In genomic region chr7:70352617-70353016, GRCm38 (mm10) we compare ENCODE assay signal across 8 mouse cellular contexts. TPM values are rescaled to one million over a fixed set of nuclear protein-coding genes. Genes with fewer than 3 reads are reported as not detected.
DNase-seq lines count a peak whose midpoint lies in the region; ATAC-seq lines count a peak whose summit lies in the region.

No protein-coding gene starts in this region.

- H3K4me2 ChIP-seq in hindbrain, embryonic 12.5 days (replicated peaks): peak overlapping the region; percentile 80
- peak overlapping the region; percentile 27; the same call in 1 of the 2 replicates for H3K4me2 ChIP-seq in liver, embryonic 16.5 days (ENCODE audit: low read depth, low read length)

- DNase-seq in adrenal gland, postnatal 10 days: peak; percentile 29
- DNase-seq in adrenal gland, postnatal 4 days (ENCODE audit: low spot score in 2 of 2): no peak
- peak; percentile 72 for DNase-seq in NIH3T3 (ENCODE audit: low read depth)
- DNase-seq in spleen, adult 18-20 months: no peak
- no peak for DNase-seq in gastrocnemius, postnatal 14 days
- no peak for DNase-seq in yolk sac, embryonic 10.5 days (ENCODE audit: low spot score)

- peaks cover 21% of the 10 kb centered on the region; the same call in 1 of the 2 replicates for H3K36me3 ChIP-seq in hindbrain, embryonic 12.5 days
- no peaks in the 10 kb centered on the region for H3K36me3 ChIP-seq in liver, embryonic 16.5 days (ENCODE audit: control insufficient read depth, insufficient read depth)

- no peak for ATAC-seq in hindbrain, embryonic 12.5 days (ENCODE audit: low FRiP score)
- no peak for ATAC-seq in liver, embryonic 16.5 days (ENCODE audit: low read depth)

- intact Hi-C loops in gastrocnemius, postnatal 14 days (cut with DNase I; ENCODE audit: low total_unique reads): no loop called here

- peak overlapping the region; percentile 70 for H3K4me3 ChIP-seq in hindbrain, embryonic 12.5 days
- no peak overlapping the region for H3K4me3 ChIP-seq in liver, embryonic 16.5 days (ENCODE audit: low read depth, low read length)

- H3K9ac ChIP-seq in hindbrain, embryonic 12.5 days: peak overlapping the region; percentile 92
- no peak overlapping the region for H3K9ac ChIP-seq in liver, embryonic 16.5 days (ENCODE audit: low read depth, low read length)

- H3K27me3 ChIP-seq in hindbrain, embryonic 12.5 days: peaks cover 12% of the 10 kb centered on the region
- peaks cover 38% of the 10 kb centered on the region for H3K27me3 ChIP-seq in liver, embryonic 16.5 days (ENCODE audit: control insufficient read depth, insufficient read depth, low read depth, low read length)

- WGBS in hindbrain, embryonic 12.5 days: 2% methylated on average over 3 of the region's 3 CpGs
- 11% methylated on average over 3 of the region's 3 CpGs for WGBS in liver, embryonic 16.5 days (ENCODE audit: insufficient replicate concordance)

- H3K27ac ChIP-seq in hindbrain, embryonic 12.5 days: peak overlapping the region; percentile 98
- no peak overlapping the region for H3K27ac ChIP-seq in liver, embryonic 16.5 days (ENCODE audit: low read length)

- no peaks in the 10 kb centered on the region for H3K9me3 ChIP-seq in hindbrain, embryonic 12.5 days (replicated peaks)
- H3K9me3 ChIP-seq in liver, embryonic 16.5 days (replicated peaks; ENCODE audit: control insufficient read depth, low read length): no peaks in the 10 kb centered on the region

- H3K4me1 ChIP-seq in hindbrain, embryonic 12.5 days: peaks cover 52% of the 10 kb centered on the region
- no peaks in the 10 kb centered on the region; the same call in 1 of the 2 replicates for H3K4me1 ChIP-seq in liver, embryonic 16.5 days (ENCODE audit: control insufficient read depth, low read depth, low read length)

RNA-seq across cellular contexts. Expression of gene Nr2f2, which starts 13.9 kb away (rescaled TPM):
- total RNA-seq in adrenal gland, postnatal 10 days (2021): 10 to 100 TPM; 78.3 to 79.6 TPM
- 100 to 1,000 TPM; 143 to 160 TPM for total RNA-seq in adrenal gland, postnatal 4 days (2021)
- 133 and 146 TPM in 2 replicates for polyA plus RNA-seq in hindbrain, embryonic 12.5 days (2016; fragmentation: Nextera tagmentation; extraction: Ambion mirVana)
- 6.2 and 6.7 TPM in 2 replicates for polyA plus RNA-seq in liver, embryonic 16.5 days (2015; fragmentation: Nextera tagmentation; extraction: Ambion mirVana)
- total RNA-seq in gastrocnemius, postnatal 14 days (2021): 10 to 100 TPM; 22.2 to 30.2 TPM

Comparison
In these comparisons a context has a peak if more than half of its experiments do, and no peak if none do; other contexts are left out.
1. DNase-seq: peak in adrenal gland, postnatal 10 days (single experiment) and NIH3T3 (single experiment); none in adrenal gland, postnatal 4 days (0 of 2), spleen, adult 18-20 months (0 of 2), gastrocnemius, postnatal 14 days (single experiment) and yolk sac, embryonic 10.5 days (single experiment).